Mouse (Mus musculus) midbrain, embryonic 16.5 days (tissue): ENCODE data around the gene Krtap14. TPM values are rescaled to one million over a fixed set of nuclear protein-coding genes. Genes with fewer than 3 reads are reported as not detected.

Experiments used
- ATAC-seq: fragments of 200-750 bp; cut with Nextera tagmentation; 2 replicates; pipeline ENCODE4 v1.8.0; 2017; ENCODE audit warnings: moderate TSS enrichment
- H3K27ac ChIP-seq: fragments of 300-500 bp; sonication (generic); 2 replicates; pipeline ENCODE4 v1.5.1; 2014; ENCODE audit warnings: mild to moderate bottlenecking, low read length, mixed read lengths
- H3K27me3 ChIP-seq: fragments of 300-500 bp; sonication (generic); 2 replicates; pipeline ENCODE4 v1.6.1; 2014; ENCODE audit warnings: low read depth, low read length, mixed read lengths; ENCODE audit not compliant: control insufficient read depth, insufficient read depth
- H3K36me3 ChIP-seq: fragments of 300-500 bp; sonication (generic); 2 replicates; pipeline ENCODE4 v1.6.1; 2014; ENCODE audit warnings: mild to moderate bottlenecking, low read length, moderate library complexity, mixed read lengths; ENCODE audit not compliant: control insufficient read depth, insufficient read depth
- H3K4me1 ChIP-seq: fragments of 300-500 bp; sonication (generic); 2 replicates; pipeline ENCODE4 v1.6.1; 2014; ENCODE audit warnings: mild to moderate bottlenecking, low read length, mixed read lengths; ENCODE audit not compliant: control insufficient read depth, insufficient read depth
- H3K4me2 ChIP-seq: fragments of 300-500 bp; sonication (generic); 2 replicates; pipeline ENCODE4 v1.6.1; 2014; ENCODE audit warnings: mild to moderate bottlenecking, low read length, mixed read lengths
- H3K4me3 ChIP-seq: fragments of 300-500 bp; sonication (generic); 2 replicates; pipeline ENCODE4 v1.5.1; 2014; ENCODE audit warnings: low read depth, mild to moderate bottlenecking, low read length, moderate library complexity, mixed read lengths
- H3K9ac ChIP-seq: fragments of 300-500 bp; sonication (generic); 2 replicates; pipeline ENCODE4 v1.6.1; 2014; ENCODE audit warnings: low read depth, low read length, mixed read lengths
- H3K9me3 ChIP-seq: fragments of 300-500 bp; sonication (generic); replicated peaks from 2 replicates; pipeline ENCODE4 v1.6.1; 2014; ENCODE audit warnings: mild to moderate bottlenecking, low read length, mixed read lengths; ENCODE audit not compliant: control insufficient read depth, poor library complexity, severe bottlenecking
- WGBS: fragments of 180-500 bp; shearing (Covaris S2); extraction: QIAGEN DNeasy Blood & Tissue Kit; methylation state at CpG from one replicate; pipeline ENCODE4 v1.1.7; 2014; 5-methylcytosine and 5-hydroxymethylcytosine counted together
- polyA plus RNA-seq: library from polyadenylated mRNA; unstranded; fragments of >200 nt; fragmentation: Nextera tagmentation; extraction: Ambion mirVana; gene quantifications from 2 replicates; pipeline ENCODE4 v1.2.1, GENCODE M21; 2015

Krtap14 gene
- polyA plus RNA-seq, 1 experiment from 2014 or later = not detected

DNA sequence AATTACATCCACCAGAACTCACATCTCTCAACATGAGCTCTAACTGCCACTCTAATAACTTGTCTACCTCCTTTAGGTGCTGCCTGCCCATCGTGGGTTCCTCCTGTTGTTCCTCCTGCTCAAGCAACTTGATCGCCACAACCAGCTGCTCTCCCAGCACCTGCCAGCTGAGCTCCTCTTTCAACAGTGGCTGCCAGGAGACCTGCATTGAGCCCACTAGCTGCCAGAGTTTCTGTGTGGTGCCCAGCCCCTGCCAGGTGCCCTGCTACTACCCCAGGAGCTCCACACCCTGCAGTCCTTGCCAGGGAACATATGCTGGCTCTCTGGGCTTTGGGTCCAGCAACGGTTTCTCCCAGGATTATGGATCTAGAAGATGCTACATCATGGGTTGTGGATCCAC, 5.9 kb downstream of the Krtap14 start, which contains the start of gene Krtap15:
Gene Krtap15 (plus strand): TSS at position 150 of the 400 bp plus-strand sequence.
- Histone ChIP-seq H3K9ac (no peak within 1 kb of the TSS), H3K9me3 (no peaks in the 10 kb centered on the region), H3K4me1 (no peaks in the 10 kb centered on the region), H3K27me3 (no peaks in the 10 kb centered on the region), H3K4me3 (no peak within 1 kb of the TSS), H3K4me2 (no peak within 1 kb of the TSS), H3K27ac (no peak within 1 kb of the TSS), H3K36me3 (no peaks in the 10 kb centered on the region)
- ATAC-seq = no peak
- WGBS = 87% methylated on average over 3 of the region's 3 CpGs

DNA sequence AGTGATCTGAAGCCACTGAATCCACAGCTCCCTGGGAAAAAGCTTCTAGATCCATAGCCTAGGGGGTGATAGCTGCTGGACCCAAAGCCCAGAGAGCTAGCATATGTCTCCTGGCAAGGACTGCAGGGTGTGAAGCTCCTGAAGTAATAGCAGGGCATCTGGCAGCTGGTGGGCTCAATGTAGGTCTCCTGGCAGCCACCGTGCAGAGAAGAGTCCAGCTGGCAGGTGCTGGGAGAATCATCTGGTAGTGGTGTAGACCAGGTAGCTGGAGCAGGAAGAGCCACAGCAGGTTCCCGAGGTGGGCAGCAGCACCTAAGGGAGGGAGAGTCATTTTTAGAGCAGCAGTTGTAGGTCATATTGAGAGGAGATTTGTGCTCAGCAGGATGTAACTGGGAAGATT, 14.1 kb downstream of the Krtap14 start, which contains the start of gene Gm20741:
Gene Gm20741 (minus strand): TSS at position 394 of the 400 bp plus-strand sequence.
- no peak within 1 kb of the TSS for H3K9ac ChIP-seq
- no peaks in the 10 kb centered on the region for H3K27me3 ChIP-seq
- WGBS = 79% methylated on average over 2 of the region's 2 CpGs
- no peaks in the 10 kb centered on the region for H3K36me3 ChIP-seq
- H3K27ac ChIP-seq = no peak within 1 kb of the TSS
- H3K4me2 ChIP-seq = no peak within 1 kb of the TSS
- ATAC-seq = no peak
- H3K9me3 ChIP-seq = no peaks in the 10 kb centered on the region
- no peaks in the 10 kb centered on the region for H3K4me1 ChIP-seq
- H3K4me3 ChIP-seq = no peak within 1 kb of the TSS

- no peak overlapping the region for H3K4me3 ChIP-seq
- H3K27me3 ChIP-seq = no peaks in the 10 kb centered on the region
- no peaks in the 10 kb centered on the region for H3K4me1 ChIP-seq
- no peaks in the 10 kb centered on the region; the same call in 1 of the 2 replicates for H3K9me3 ChIP-seq
- WGBS = 91% methylated on average over 2 of the region's 2 CpGs
- ATAC-seq = no peak
- H3K9ac ChIP-seq = no peak overlapping the region
- H3K36me3 ChIP-seq = no peaks in the 10 kb centered on the region
- H3K27ac ChIP-seq = no peak overlapping the region
- H3K4me2 ChIP-seq = no peak overlapping the region
Observed at GRCm38 (mm10) chr16:88786786-88787185, 39.2 kb downstream of the Krtap14 start.

DNA sequence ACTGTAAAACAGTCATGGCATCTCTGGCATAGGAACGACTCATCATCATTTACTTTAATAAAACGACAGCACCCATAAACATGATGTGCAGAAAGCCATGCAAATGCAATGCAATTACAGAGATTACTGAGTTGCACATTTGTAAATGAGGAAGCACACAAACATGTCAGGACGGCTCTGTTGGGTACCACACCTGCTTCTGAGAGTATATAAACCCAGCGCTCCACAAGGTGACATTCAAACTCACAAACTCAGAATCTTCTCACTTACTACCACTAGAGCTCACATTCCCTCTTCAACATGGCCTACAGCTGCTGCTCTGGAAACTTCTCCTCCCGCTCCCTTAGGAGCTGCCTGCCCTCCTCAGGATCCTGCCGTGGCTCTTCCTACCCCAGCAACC, 48.3 kb downstream of the Krtap14 start, which contains the start of gene Gm5965:
Gene Gm5965 (plus strand): TSS at position 301 of the 400 bp plus-strand sequence.
- no peak for ATAC-seq

GRCm38 (mm10) chr16:88774106-88774505, 51.8 kb downstream of the Krtap14 start, which contains the start of gene 2310057N15Rik:
Gene 2310057N15Rik, minus strand, starts transcription at chr16:88774206.
- 95% methylated on average over 2 of the region's 2 CpGs for WGBS

More for the DNA sequence above, 48.3 kb downstream of the Krtap14 start, which contains the start of gene Gm5965:
- H3K9ac ChIP-seq = no peak within 1 kb of the TSS
- no peak within 1 kb of the TSS for H3K4me3 ChIP-seq
- no peak within 1 kb of the TSS for H3K4me2 ChIP-seq
- no peaks in the 10 kb centered on the region for H3K4me1 ChIP-seq
- 93% methylated on average over 5 of the region's 6 CpGs for WGBS
- H3K27ac ChIP-seq = no peak within 1 kb of the TSS
- no peaks in the 10 kb centered on the region for H3K36me3 ChIP-seq
- no peaks in the 10 kb centered on the region for H3K27me3 ChIP-seq
- no peaks in the 10 kb centered on the region for H3K9me3 ChIP-seq

More at GRCm38 (mm10) chr16:88774106-88774505, 51.8 kb downstream of the Krtap14 start, which contains the start of gene 2310057N15Rik:
- H3K4me2 ChIP-seq = no peak within 1 kb of the TSS
- no peaks in the 10 kb centered on the region for H3K4me1 ChIP-seq
- H3K4me3 ChIP-seq = no peak within 1 kb of the TSS
- no peak within 1 kb of the TSS for H3K27ac ChIP-seq
- ATAC-seq = no peak
- no peaks in the 10 kb centered on the region for H3K36me3 ChIP-seq
- no peaks in the 10 kb centered on the region for H3K27me3 ChIP-seq
- H3K9ac ChIP-seq = no peak within 1 kb of the TSS
- H3K9me3 ChIP-seq = no peaks in the 10 kb centered on the region

Other genes starting within 250 kb of the Krtap14 start
- not detected in 2 replicates for gene Krtap24-1, start 213.9 kb downstream of the Krtap14 start, polyA plus RNA-seq
- gene 2310079G19Rik, start 198.5 kb downstream of the Krtap14 start, polyA plus RNA-seq = not detected in 2 replicates
- not detected in 2 replicates for gene Krtap26-1, start 178.3 kb downstream of the Krtap14 start, polyA plus RNA-seq
- gene Krtap27-1, start 154.5 kb downstream of the Krtap14 start, polyA plus RNA-seq = not detected in 2 replicates
- gene 2310061N02Rik, start 118.2 kb downstream of the Krtap14 start, polyA plus RNA-seq = not detected in 2 replicates
- not detected in 2 replicates for gene Krtap13-1, start 97.3 kb downstream of the Krtap14 start, polyA plus RNA-seq
- 0.21 TPM in 1 of 2 replicates, not detected in the other for gene Krtap13, start 74.5 kb downstream of the Krtap14 start, polyA plus RNA-seq
- gene 2310034C09Rik, start 67.3 kb downstream of the Krtap14 start, polyA plus RNA-seq = not detected in 2 replicates
- gene 2310057N15Rik, start 51.9 kb downstream of the Krtap14 start, polyA plus RNA-seq = not detected in 2 replicates
- not detected in 2 replicates for gene Gm5965, start 48.2 kb downstream of the Krtap14 start, polyA plus RNA-seq
- not detected in 2 replicates for gene Gm20741, start 13.9 kb downstream of the Krtap14 start, polyA plus RNA-seq
- gene Krtap15, start 5.9 kb downstream of the Krtap14 start, polyA plus RNA-seq = not detected in 2 replicates
- not detected in 2 replicates for gene Krtap19-1, start 43.3 kb upstream of the Krtap14 start, polyA plus RNA-seq
- not detected in 2 replicates for gene Krtap19-2, start 48.1 kb upstream of the Krtap14 start, polyA plus RNA-seq
- gene Krtap19-3, start 51.9 kb upstream of the Krtap14 start, polyA plus RNA-seq = not detected in 2 replicates
- not detected in 2 replicates for gene Krtap19-4, start 58.9 kb upstream of the Krtap14 start, polyA plus RNA-seq
- not detected in 2 replicates for gene Krtap19-5, start 70.3 kb upstream of the Krtap14 start, polyA plus RNA-seq
- not detected in 2 replicates for gene Krtap19-9b, start 106.1 kb upstream of the Krtap14 start, polyA plus RNA-seq
- not detected in 2 replicates for gene Krtap16-3, start 136.7 kb upstream of the Krtap14 start, polyA plus RNA-seq
- gene Krtap22-2, start 184.6 kb upstream of the Krtap14 start, polyA plus RNA-seq = not detected in 2 replicates
- not detected in 2 replicates for gene Gm10229, start 189.1 kb upstream of the Krtap14 start, polyA plus RNA-seq
- gene Krtap6-1, start 205.6 kb upstream of the Krtap14 start, polyA plus RNA-seq = not detected in 2 replicates
- not detected in 2 replicates for gene Gm10228, start 215.3 kb upstream of the Krtap14 start, polyA plus RNA-seq
- gene Krtap6-5, start 221.7 kb upstream of the Krtap14 start, polyA plus RNA-seq = not detected in 2 replicates
- gene 1110025L11Rik, start 237.9 kb upstream of the Krtap14 start, polyA plus RNA-seq = not detected in 2 replicates